Mouse (Mus musculus) gonadal fat pad, adult 2 months (tissue): ENCODE results near the gene Ssh1. TPM values are rescaled to one million over a fixed set of nuclear protein-coding genes. Genes with fewer than 3 reads are reported as not detected.

Experiments
- DNase-seq: peaks from one replicate; pipeline ENCODE4 v3.0.0-alpha.2; 2012; ENCODE audit warnings: low read depth
- polyA plus RNA-seq: library from polyadenylated mRNA; depleted of rRNA; stranded (reverse); fragments of >200 nt; gene quantifications from 2 replicates; pipeline ENCODE4 v1.2.3, GENCODE M21; 2012; rRNA removed

Gene Ssh1
- 11.9 and 14.0 TPM in 2 replicates for polyA plus RNA-seq

- no peak for DNase-seq
Measured at GRCm38 (mm10) chr5:113993487-113994465, at the start of gene Ssh1. Ssh1 (minus strand) TSS chr5:113993894.

- DNase-seq = no peak
Measured at GRCm38 (mm10) chr5:114041327-114041930, 47.7 kb upstream of the Ssh1 start.

- no peak for DNase-seq
Measured at GRCm38 (mm10) chr5:114040911-114041310, 47.2 kb upstream of the Ssh1 start.

DNA sequence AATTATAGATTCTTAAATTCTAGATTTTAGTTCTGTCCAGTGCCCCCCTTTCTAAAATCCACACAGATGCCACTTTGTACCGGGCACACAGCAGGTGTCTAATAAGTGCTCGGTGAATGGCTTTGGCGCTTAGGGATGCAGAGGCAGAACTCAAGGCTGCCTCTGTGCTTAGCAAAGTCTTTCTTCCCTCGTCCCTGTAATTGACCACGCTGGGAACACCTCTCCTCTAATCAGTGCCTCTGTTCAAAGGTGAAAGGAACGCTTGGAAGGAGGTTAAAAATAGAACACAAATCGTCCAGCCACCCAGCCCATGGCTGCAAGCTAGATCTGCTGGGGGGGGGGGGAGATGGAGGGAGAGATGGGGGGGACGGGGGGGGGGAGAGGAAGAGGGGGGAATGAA, 46.8 kb upstream of the Ssh1 start:
- no peak for DNase-seq

DNA sequence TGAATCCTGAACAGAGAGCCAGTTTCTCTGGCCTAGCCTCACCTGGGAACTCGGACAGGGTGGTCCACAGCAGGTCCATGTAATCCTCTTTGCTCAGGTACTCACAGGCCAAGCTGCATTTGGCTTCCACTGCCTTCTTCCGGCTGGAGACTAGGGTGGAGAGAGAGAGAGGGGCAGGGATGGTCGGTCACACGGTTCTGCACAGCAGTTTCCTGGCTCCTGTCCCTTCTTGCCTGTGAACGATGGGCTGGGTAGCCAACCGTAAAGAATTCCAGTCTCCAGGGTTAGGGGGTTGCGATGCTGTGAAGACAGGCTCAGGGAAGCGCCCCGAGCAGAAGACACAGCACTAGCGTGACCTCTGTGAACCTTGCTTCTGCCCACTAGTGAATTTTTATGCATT, 41.4 kb upstream of the Ssh1 start:
- no peak for DNase-seq

DNA sequence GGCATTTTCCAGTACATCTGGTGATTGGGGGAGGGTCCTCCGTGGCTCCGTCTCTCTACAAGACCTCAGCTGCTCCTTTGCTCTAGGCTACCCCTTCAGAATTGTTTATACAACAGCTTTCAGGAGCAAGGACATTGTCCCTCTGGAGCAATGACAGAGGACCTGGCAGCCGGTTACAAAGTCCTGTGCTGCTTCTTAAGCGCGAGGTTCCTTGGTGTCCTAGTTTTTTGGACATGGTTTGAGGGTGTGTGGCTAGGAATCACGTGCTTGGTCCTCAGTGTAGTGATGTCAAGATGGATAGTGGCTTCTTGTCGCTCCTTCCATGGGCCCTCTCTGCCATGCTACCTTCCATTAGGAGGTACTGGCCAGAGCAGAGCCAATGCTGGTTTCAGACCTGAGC, 40.7 kb upstream of the Ssh1 start:
- no peak for DNase-seq

GRCm38 (mm10) chr5:114032161-114032763, 38.6 kb upstream of the Ssh1 start:
- DNase-seq = no peak

GRCm38 (mm10) chr5:114030652-114031051, 37.0 kb upstream of the Ssh1 start:
- no peak for DNase-seq

GRCm38 (mm10) chr5:114028111-114028510, 34.4 kb upstream of the Ssh1 start:
- DNase-seq = no peak

GRCm38 (mm10) chr5:114027217-114027944, 33.7 kb upstream of the Ssh1 start:
- DNase-seq = no peak

DNA sequence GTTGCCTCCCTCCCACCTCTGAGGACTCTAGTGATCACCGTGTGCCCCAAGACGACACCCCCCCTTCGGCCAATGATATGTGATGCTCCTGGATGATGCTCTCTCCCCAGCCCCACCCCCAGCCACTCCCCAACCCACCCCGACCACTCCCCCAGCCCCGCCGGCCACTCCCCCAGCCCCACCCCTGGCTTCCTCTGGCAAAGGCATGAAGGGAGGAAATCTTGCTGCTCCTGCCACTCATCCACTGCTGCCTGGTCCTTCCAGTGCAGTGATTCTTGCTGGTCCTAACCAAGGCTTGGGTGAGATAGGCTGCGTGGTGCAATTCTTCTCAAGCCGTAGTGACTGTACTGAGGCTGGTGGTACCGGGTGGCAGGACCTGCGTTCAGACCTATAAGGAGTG, 31.2 kb upstream of the Ssh1 start:
- no peak for DNase-seq

DNA sequence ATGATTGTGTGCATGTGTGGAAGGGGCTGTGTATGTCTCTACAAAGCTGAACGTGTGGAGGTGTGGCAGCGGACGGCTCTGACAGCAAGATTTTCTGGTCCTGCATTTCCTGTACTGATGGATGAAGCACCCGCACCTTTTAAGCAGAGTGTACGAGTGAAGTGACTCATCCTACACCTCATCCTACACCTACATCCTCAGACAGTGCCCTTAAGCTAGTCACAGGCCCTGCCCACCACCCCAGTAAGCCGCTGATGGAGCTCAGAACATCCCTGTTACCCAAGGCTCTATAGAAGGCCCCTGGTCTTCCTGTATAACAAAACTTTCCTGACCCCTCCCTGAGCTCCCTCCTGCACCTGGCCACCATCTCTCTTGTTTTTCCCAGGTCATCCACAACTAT, 30.7 kb upstream of the Ssh1 start:
- DNase-seq = no peak

- DNase-seq = no peak
Measured at GRCm38 (mm10) chr5:114015121-114015520, 21.4 kb upstream of the Ssh1 start.

- no peak for DNase-seq
Measured at GRCm38 (mm10) chr5:114009049-114009448, 15.4 kb upstream of the Ssh1 start.

- no peak for DNase-seq
Measured at GRCm38 (mm10) chr5:114007753-114008453, 14.2 kb upstream of the Ssh1 start.

DNA sequence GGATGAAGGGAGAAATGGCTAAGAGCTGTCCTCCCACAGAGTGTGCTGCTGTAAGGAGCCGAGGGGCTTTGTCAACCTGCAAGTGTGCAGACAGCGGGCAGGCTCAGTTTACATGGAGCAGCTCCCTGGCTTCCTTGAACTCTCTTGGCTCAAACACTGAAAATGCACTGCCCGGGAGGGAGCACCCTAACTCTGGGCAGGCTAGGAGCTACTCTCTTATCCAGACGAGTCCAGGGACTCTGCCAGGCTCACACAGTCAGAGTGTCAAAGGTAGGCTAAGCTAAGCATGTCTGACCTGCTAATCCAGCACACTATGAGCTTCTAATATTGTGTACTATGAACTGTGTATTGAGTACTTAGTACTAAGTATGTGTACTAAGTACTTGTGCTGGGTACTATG, 13.3 kb upstream of the Ssh1 start:
- DNase-seq = no peak

GRCm38 (mm10) chr5:114005100-114005499, 11.4 kb upstream of the Ssh1 start:
- no peak for DNase-seq

- DNase-seq = no peak
Measured at GRCm38 (mm10) chr5:114004573-114004972, 10.9 kb upstream of the Ssh1 start.

GRCm38 (mm10) chr5:114003542-114003941, 9.8 kb upstream of the Ssh1 start, which contains the start of gene Dao:
Dao (plus strand) TSS chr5:114003703.
- no peak for DNase-seq

DNA sequence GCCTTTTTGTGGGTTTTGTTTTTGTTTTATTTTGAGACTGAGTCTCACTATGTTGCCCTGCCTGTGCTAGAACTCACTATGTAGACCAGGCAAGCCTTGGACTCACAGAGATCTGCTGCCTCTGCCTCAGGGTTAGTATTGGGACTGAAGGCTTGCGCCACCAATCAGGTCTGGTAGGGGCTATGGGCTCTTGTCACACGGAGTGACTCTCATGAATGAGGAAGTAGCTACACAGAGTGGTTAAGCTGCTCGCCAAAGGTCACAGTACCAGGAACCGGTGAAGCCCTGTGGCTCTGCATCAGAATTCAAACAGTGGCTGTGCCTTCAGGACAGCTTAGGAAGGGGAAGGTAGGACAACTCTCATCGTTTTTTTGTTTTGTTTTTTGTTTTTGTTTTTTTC, 5.7 kb upstream of the Ssh1 start:
- no peak for DNase-seq

- no peak for DNase-seq
Measured at GRCm38 (mm10) chr5:113996458-113996857, 2.8 kb upstream of the Ssh1 start.
